Mouse (Mus musculus): ENCODE results near the gene Cfap52. TPM values are rescaled to one million over a fixed set of nuclear protein-coding genes. Genes with fewer than 3 reads are reported as not detected.

Gene Cfap52
- polyA plus RNA-seq (2012; fragmentation: generic; extraction: Trizol): 35.5 TPM

DNA sequence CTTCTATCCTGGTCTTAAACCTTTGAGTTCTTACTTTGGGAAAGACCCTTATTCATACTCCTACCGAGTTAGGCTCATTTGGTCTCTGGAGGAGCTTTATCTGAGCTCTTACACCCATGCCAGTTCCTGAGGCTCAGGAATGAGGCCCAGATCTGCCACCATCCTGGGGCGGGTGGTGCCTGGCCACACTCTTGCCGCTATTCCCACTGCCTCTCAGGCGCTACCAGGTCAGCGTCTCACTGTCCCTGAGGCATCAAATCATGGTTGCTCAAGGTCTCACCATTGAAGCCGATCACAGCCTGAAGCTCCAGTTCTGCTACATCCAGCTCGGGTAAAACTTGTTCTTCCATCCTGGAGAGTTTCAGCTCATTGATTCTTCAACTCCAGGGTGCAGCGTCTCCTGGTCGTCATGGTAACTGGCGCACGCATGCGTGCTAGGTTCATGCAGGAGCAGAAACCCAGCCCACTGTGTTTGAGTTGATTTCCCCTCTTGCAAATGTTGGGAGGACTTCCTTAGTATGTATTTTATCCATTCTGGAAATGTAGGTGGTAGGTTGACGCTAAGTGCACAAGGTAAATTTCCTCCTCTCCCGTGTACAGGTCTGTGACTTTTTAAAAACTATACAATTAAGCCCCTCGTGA is at the start of gene Cfap52:
Gene Cfap52 (minus strand): TSS at position 410 of the 642 bp plus-strand sequence.
- peak within 1 kb of the TSS; percentile 9 for H3ac ChIP-seq (ENCODE audit: control insufficient read depth, insufficient read length)
- no peaks in the 10 kb centered on the region for H3K36me3 ChIP-seq (ENCODE audit: control insufficient read depth, insufficient read depth)
- TF ChIP-seq POLR2A (IDR thresholded peaks at IDR 0.05; ENCODE audit: insufficient read length, low read depth) (no peak), MAX (IDR thresholded peaks at IDR 0.05; ENCODE audit: low read depth) (no peak), USF1 (IDR thresholded peaks at IDR 0.05; ENCODE audit: low read depth) (no peak), MYOG (IDR thresholded peaks at IDR 0.05; ENCODE audit: control insufficient read depth in 1 of 3, insufficient read depth in 1 of 3, insufficient read length in 2 of 3, low read depth in 2 of 3) (no peak), MYOD1 (IDR thresholded peaks at IDR 0.05; ENCODE audit: control insufficient read depth in 1 of 3, insufficient read length in 2 of 3, low read depth in 2 of 3) (no peak)
- peak within 1 kb of the TSS; percentile 86 for H3K4me3 ChIP-seq
- peaks cover 8% of the 10 kb centered on the region for H3K79me2 ChIP-seq (ENCODE audit: control insufficient read depth, insufficient read depth)
- peak within 1 kb of the TSS; percentile 95 for H3K4me2 ChIP-seq (ENCODE audit: low read depth)
- H3K27me3 ChIP-seq (ENCODE audit: control insufficient read depth, insufficient read depth, insufficient read length): no peaks in the 10 kb centered on the region

DNA sequence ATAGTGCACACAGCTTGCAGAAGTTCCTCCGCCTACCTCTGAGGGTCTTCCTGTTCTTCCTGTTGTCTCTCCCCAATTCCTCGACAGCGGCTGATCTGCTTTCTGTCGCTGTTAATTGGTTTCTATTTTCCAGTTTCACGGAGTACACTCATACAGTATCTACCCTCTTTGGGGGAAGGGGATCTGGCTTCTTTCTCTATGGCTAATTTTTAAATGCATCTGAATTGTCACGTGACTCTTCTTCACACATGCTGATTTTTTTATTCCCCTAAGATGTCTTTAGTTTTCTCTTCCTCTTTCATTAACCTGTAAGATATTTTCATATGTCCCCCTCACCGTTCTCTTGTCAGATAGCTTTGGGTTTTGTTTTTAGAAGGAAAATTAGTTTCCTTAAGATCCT is 46.8 kb upstream of the Cfap52 start:
- no peak overlapping the region for H3ac ChIP-seq (ENCODE audit: control insufficient read depth, insufficient read length)
- no peaks in the 10 kb centered on the region for H3K36me3 ChIP-seq (ENCODE audit: control insufficient read depth, insufficient read depth)
- H3K27me3 ChIP-seq (ENCODE audit: control insufficient read depth, insufficient read depth, insufficient read length): no peaks in the 10 kb centered on the region
- no peak overlapping the region for H3K4me3 ChIP-seq
- H3K79me2 ChIP-seq (ENCODE audit: control insufficient read depth, insufficient read depth): no peaks in the 10 kb centered on the region
- no peak overlapping the region for H3K4me2 ChIP-seq (ENCODE audit: low read depth)
- TF ChIP-seq MAX (IDR thresholded peaks at IDR 0.05; ENCODE audit: low read depth): no peak
- no peak for TF ChIP-seq CEBPB (IDR thresholded peaks at IDR 0.05; ENCODE audit: insufficient read depth, poor library complexity, severe bottlenecking)
- no peak for TF ChIP-seq REST (IDR thresholded peaks at IDR 0.05; ENCODE audit: insufficient read depth, insufficient read length)
- TF ChIP-seq SRF (IDR thresholded peaks at IDR 0.05; ENCODE audit: control insufficient read depth, insufficient read length, low read depth): no peak
- TF ChIP-seq POLR2AphosphoS2 (IDR thresholded peaks at IDR 0.05; ENCODE audit: insufficient read length, low read depth): no peak
- TF ChIP-seq TCF12 (IDR thresholded peaks at IDR 0.05; ENCODE audit: insufficient read depth, poor library complexity, severe bottlenecking): no peak

DNA sequence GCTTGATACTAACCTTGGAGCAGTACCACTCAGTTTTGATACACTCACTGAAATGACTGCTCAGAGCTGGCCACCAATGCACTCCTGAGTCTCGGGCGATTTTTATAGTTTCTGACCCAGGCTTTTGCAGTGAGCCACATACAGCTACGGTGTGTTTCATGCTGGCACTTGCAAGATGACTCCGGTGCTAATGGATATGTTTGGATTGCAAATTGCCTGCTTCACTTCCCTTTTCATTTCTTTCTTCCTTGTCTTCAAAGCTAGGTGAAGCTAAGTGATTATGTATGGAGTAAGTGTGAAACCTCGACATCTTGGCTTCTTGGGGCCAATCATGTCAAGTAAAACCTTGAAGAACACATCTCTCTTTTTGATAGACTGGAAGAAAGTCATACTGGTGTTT is 43.9 kb upstream of the Cfap52 start:
- Histone ChIP-seq H3K4me2 (ENCODE audit: low read depth) (no peak overlapping the region), H3K79me2 (ENCODE audit: control insufficient read depth, insufficient read depth) (no peaks in the 10 kb centered on the region), H3K27me3 (ENCODE audit: control insufficient read depth, insufficient read depth, insufficient read length) (no peaks in the 10 kb centered on the region), H3K36me3 (ENCODE audit: control insufficient read depth, insufficient read depth) (no peaks in the 10 kb centered on the region), H3K4me3 (no peak overlapping the region), H3ac (ENCODE audit: control insufficient read depth, insufficient read length) (no peak overlapping the region)
- TF ChIP-seq TCF12 (IDR thresholded peaks at IDR 0.05; ENCODE audit: insufficient read depth, poor library complexity, severe bottlenecking) (no peak), POLR2A (IDR thresholded peaks at IDR 0.05; ENCODE audit: insufficient read length, low read depth) (no peak), MYOG (IDR thresholded peaks at IDR 0.05; ENCODE audit: control insufficient read depth in 1 of 3, insufficient read depth in 1 of 3, insufficient read length in 2 of 3, low read depth in 2 of 3) (no peak), E2F4 (IDR thresholded peaks at IDR 0.05; ENCODE audit: insufficient read depth) (no peak), POLR2AphosphoS2 (IDR thresholded peaks at IDR 0.05; ENCODE audit: insufficient read length, low read depth) (no peak), TCF3 (IDR thresholded peaks at IDR 0.05; ENCODE audit: insufficient read length, low read depth) (no peak), REST (IDR thresholded peaks at IDR 0.05; ENCODE audit: insufficient read depth, insufficient read length) (no peak), SRF (IDR thresholded peaks at IDR 0.05; ENCODE audit: control insufficient read depth, insufficient read length, low read depth) (no peak), MAX (IDR thresholded peaks at IDR 0.05; ENCODE audit: low read depth) (no peak)

- Histone ChIP-seq H3K4me2 (ENCODE audit: low read depth) (no peak overlapping the region), H3K36me3 (ENCODE audit: control insufficient read depth, insufficient read depth) (no peaks in the 10 kb centered on the region), H3K79me2 (ENCODE audit: control insufficient read depth, insufficient read depth) (no peaks in the 10 kb centered on the region), H3ac (ENCODE audit: control insufficient read depth, insufficient read length) (no peak overlapping the region), H3K4me3 (no peak overlapping the region), H3K27me3 (ENCODE audit: control insufficient read depth, insufficient read depth, insufficient read length) (no peaks in the 10 kb centered on the region)
- no peak for TF ChIP-seq MYOG (IDR thresholded peaks at IDR 0.05; ENCODE audit: control insufficient read depth in 1 of 3, insufficient read depth in 1 of 3, insufficient read length in 2 of 3, low read depth in 2 of 3)
- no peak for TF ChIP-seq MAX (IDR thresholded peaks at IDR 0.05; ENCODE audit: low read depth)
- TF ChIP-seq POLR2A (IDR thresholded peaks at IDR 0.05; ENCODE audit: insufficient read length, low read depth): no peak
- TF ChIP-seq USF1 (IDR thresholded peaks at IDR 0.05; ENCODE audit: low read depth): no peak
- TF ChIP-seq REST (IDR thresholded peaks at IDR 0.05; ENCODE audit: insufficient read depth, insufficient read length): no peak
- TF ChIP-seq TCF3 (IDR thresholded peaks at IDR 0.05; ENCODE audit: insufficient read length, low read depth): no peak
- no peak for TF ChIP-seq E2F4 (IDR thresholded peaks at IDR 0.05; ENCODE audit: insufficient read depth)
- TF ChIP-seq CEBPB (IDR thresholded peaks at IDR 0.05; ENCODE audit: insufficient read depth, poor library complexity, severe bottlenecking): no peak
- TF ChIP-seq MYOD1 (IDR thresholded peaks at IDR 0.05; ENCODE audit: control insufficient read depth in 1 of 3, insufficient read length in 2 of 3, low read depth in 2 of 3): no peak
- no peak for TF ChIP-seq SRF (IDR thresholded peaks at IDR 0.05; ENCODE audit: control insufficient read depth, insufficient read length, low read depth)
- TF ChIP-seq TCF12 (IDR thresholded peaks at IDR 0.05; ENCODE audit: insufficient read depth, poor library complexity, severe bottlenecking): no peak
Measured at GRCm38 (mm10) chr11:68007645-68008044, 42.2 kb upstream of the Cfap52 start.

DNA sequence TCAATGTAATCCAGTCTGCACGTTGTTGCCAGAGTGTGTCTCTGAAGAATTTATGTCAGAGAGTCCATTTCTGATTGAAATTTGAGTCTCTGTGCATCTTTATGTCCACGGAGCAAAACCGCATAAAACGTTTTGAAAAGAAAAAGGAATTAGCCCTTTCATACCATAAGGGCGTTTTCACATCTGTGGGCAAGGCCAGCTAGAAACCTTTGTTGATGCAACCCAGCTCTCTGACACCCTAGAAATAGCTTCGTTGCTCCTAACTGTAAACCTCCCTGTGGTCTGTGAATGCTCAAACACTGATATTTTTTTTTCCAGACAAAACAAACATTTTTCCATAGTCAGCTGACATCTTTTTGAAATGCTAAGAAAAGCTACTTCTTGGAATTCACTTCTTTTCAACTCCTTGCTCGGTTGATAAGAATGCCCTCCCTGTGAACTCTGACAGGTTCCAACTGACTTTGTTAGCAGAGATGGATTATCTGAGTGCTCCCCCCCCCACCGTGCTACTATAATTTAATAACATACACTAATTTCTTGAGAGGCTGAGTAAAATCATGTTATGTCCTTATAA is 40.9 kb upstream of the Cfap52 start:
- Histone ChIP-seq H3K4me2 (ENCODE audit: low read depth) (no peak overlapping the region), H3K4me3 (no peak overlapping the region), H3K36me3 (ENCODE audit: control insufficient read depth, insufficient read depth) (no peaks in the 10 kb centered on the region), H3K79me2 (ENCODE audit: control insufficient read depth, insufficient read depth) (no peaks in the 10 kb centered on the region), H3K27me3 (ENCODE audit: control insufficient read depth, insufficient read depth, insufficient read length) (no peaks in the 10 kb centered on the region), H3ac (ENCODE audit: control insufficient read depth, insufficient read length) (no peak overlapping the region)
- TF ChIP-seq POLR2A (IDR thresholded peaks at IDR 0.05; ENCODE audit: insufficient read length, low read depth): no peak
- no peak for TF ChIP-seq POLR2AphosphoS2 (IDR thresholded peaks at IDR 0.05; ENCODE audit: insufficient read length, low read depth)
